Mouse (Mus musculus) liver, embryonic 14.5 days (tissue): ENCODE data around the gene Olfr229.

ENCODE experiments used
- CTCF ChIP-seq: IDR thresholded peaks from 2 replicates; pipeline ENCODE4 v1.5.1; 2016; ENCODE audit warnings: antibody characterized with exemption, low read depth, control low read depth
- EP300 ChIP-seq: IDR thresholded peaks from 2 replicates; pipeline ENCODE4 v1.6.1; 2016; ENCODE audit warnings: antibody characterized with exemption, low read depth

- no peak for TF ChIP-seq CTCF
- TF ChIP-seq EP300: no peak
Measured at GRCm38 (mm10) chr9:39909939-39910338, 2.8 kb downstream of the Olfr229 start.
